Mouse (Mus musculus) duodenum, adult 2 months (tissue): ENCODE data around the gene Inip. TPM values are rescaled to one million over a fixed set of nuclear protein-coding genes. Genes with fewer than 3 reads are reported as not detected.

Source experiments
- polyA plus RNA-seq: library from polyadenylated mRNA; depleted of rRNA; stranded (reverse); fragments of >200 nt; gene quantifications from 2 replicates; pipeline ENCODE4 v1.2.3, GENCODE M21; 2012; ENCODE audit warnings: low replicate concordance; rRNA removed

Inip gene
- polyA plus RNA-seq, result 2.4 and 3.2 TPM in 2 replicates

GRCm38 (mm10) chr4:59801489-59801888 is at the start of gene Inip:
Gene Inip, minus strand, starts transcription at chr4:59801589.

GRCm38 (mm10) chr4:59805181-59805967 is 4.0 kb upstream of the Inip start, which contains the start of gene Snx30:
Gene Snx30, plus strand, starts transcription at chr4:59805840.

Other genes with a start within 250 kb of the Inip start
- 3.5 and 4.2 TPM in 2 replicates for gene Hsdl2, start 220.0 kb downstream of the Inip start, polyA plus RNA-seq
- 2.1 and 2.3 TPM in 2 replicates for gene E130308A19Rik, start 175.4 kb downstream of the Inip start, polyA plus RNA-seq
- gene Snx30, start 4.3 kb upstream of the Inip start, polyA plus RNA-seq, result 0.41 and 0.50 TPM in 2 replicates
- gene Slc46a2, start 113.5 kb upstream of the Inip start, polyA plus RNA-seq, result not detected in 2 replicates
- gene Mup4, start 159.1 kb upstream of the Inip start, polyA plus RNA-seq, result not detected in 2 replicates
- not detected in 2 replicates for gene Mup6, start 162.7 kb upstream of the Inip start, polyA plus RNA-seq